8 mouse cellular contexts compared by ENCODE assay signal in genomic region chr4:117317701-117318190, GRCm38 (mm10).
DNase-seq lines count a peak whose midpoint lies in the region; ATAC-seq and TF ChIP-seq lines count a peak whose summit lies in the region.

No protein-coding gene starts in this region.

- no peak for DNase-seq in heart, embryonic 10.5 days (ENCODE audit: low spot score)
- DNase-seq in heart, postnatal 36 days, result no peak
- DNase-seq in gastrocnemius, adult 2 months, result peak; percentile 75
- peak; percentile 28 to 43 for DNase-seq in layer of hippocampus, postnatal 25 days (ENCODE audit: extremely low spot score in 1 of 2, low spot score in 1 of 2)
- no peak for DNase-seq in natural killer cell, adult 2 months (ENCODE audit: low spot score in 2 of 2)
- no peak for DNase-seq in spleen, postnatal 4 days (ENCODE audit: low spot score in 2 of 2)
- no peak for DNase-seq in urinary bladder, postnatal 25 days (ENCODE audit: low spot score)

- WGBS in heart, embryonic 10.5 days, result 7% methylated on average over 18 of the region's 18 CpGs
- WGBS in neural tube, embryonic 14.5 days, result 9% methylated on average over 18 of the region's 18 CpGs

- H3K36me3 ChIP-seq in heart, embryonic 10.5 days, result no peaks in the 10 kb centered on the region
- no peaks in the 10 kb centered on the region for H3K36me3 ChIP-seq in neural tube, embryonic 14.5 days (ENCODE audit: control insufficient read depth, insufficient read depth, low read length)

- no peak for TF ChIP-seq CTCF in gastrocnemius, adult 2 months (IDR thresholded peaks at IDR 0.05)

- no peak overlapping the region for H3K27ac ChIP-seq in heart, embryonic 10.5 days
- no peak overlapping the region for H3K27ac ChIP-seq in gastrocnemius, adult 2 months
- H3K27ac ChIP-seq in neural tube, embryonic 14.5 days (ENCODE audit: low read depth, low read length), result no peak overlapping the region

- H3K4me2 ChIP-seq in neural tube, embryonic 14.5 days (ENCODE audit: low read depth, low read length), result peak overlapping the region; percentile 17

- H3K4me1 ChIP-seq in heart, embryonic 10.5 days, result peaks cover 25% of the 10 kb centered on the region
- H3K4me1 ChIP-seq in neural tube, embryonic 14.5 days (ENCODE audit: control insufficient read depth, insufficient read depth, low read length), result peaks cover 25% of the 10 kb centered on the region

- intact Hi-C loops in heart, postnatal 36 days (cut with DNase I), result no loop called here
- intact Hi-C loops in gastrocnemius, adult 2 months (cut with DNase I), result no loop called here

- H3K9ac ChIP-seq in neural tube, embryonic 14.5 days (replicated peaks; ENCODE audit: low read depth, low read length), result 0 out of 2 replicates have a peak overlapping the region, but pooled peaks have one; percentile 1

- ATAC-seq in neural tube, embryonic 14.5 days (ENCODE audit: low read depth), result no peak

- no peaks in the 10 kb centered on the region for H3K9me3 ChIP-seq in heart, embryonic 10.5 days
- no peaks in the 10 kb centered on the region for H3K9me3 ChIP-seq in neural tube, embryonic 14.5 days (ENCODE audit: control insufficient read depth, low read length)

- peaks cover 96% of the 10 kb centered on the region for H3K27me3 ChIP-seq in heart, embryonic 10.5 days (ENCODE audit: insufficient read depth, poor library complexity, severe bottlenecking)
- H3K27me3 ChIP-seq in neural tube, embryonic 14.5 days (ENCODE audit: control insufficient read depth, insufficient read depth, low read length), result peaks cover 15% of the 10 kb centered on the region; the same call in 1 of the 2 replicates

- H3K4me3 ChIP-seq in heart, embryonic 10.5 days, result peak overlapping the region; percentile 37
- peak overlapping the region; percentile 1; the same call in 1 of the 2 replicates for H3K4me3 ChIP-seq in gastrocnemius, adult 2 months
- no peak overlapping the region for H3K4me3 ChIP-seq in neural tube, embryonic 14.5 days (ENCODE audit: low read depth, low read length)

Comparison
In these comparisons a context has a peak if more than half of its experiments do, and no peak if none do; other contexts are left out.
1. DNase-seq: peak in gastrocnemius, adult 2 months (single experiment) and layer of hippocampus, postnatal 25 days (2 of 2); none in heart, embryonic 10.5 days (single experiment), heart, postnatal 36 days (0 of 2), natural killer cell, adult 2 months (0 of 2), spleen, postnatal 4 days (0 of 2) and urinary bladder, postnatal 25 days (single experiment).